13 mouse cellular contexts compared by ENCODE assay signal in the genomic region with DNA sequence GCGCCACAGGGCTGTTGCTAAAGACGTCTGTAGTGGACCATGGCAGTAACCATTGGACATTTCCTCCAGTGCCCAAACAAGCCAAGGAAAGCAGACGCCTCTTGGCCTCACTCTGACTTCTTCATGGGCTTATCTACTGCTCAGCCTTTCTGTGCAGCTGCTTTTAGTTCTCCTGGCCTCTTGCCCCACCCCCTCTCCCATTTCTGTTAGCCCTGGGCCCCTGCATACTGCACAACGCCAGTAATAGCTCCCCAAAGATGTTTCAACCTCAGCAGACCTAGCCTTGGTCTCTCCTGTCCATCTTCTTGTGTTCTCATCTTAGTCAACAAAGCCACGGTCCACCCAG. TPM values are rescaled to one million over a fixed set of nuclear protein-coding genes. Genes with fewer than 3 reads are reported as not detected.
DNase-seq lines count a peak whose midpoint lies in the region; ATAC-seq and TF ChIP-seq lines count a peak whose summit lies in the region.
"Had no signal": no experiment of that assay in that cellular context is flagged by ENCODE, and none has a peak within 500 bp of the region (broad histone marks: within the 10 kb centered on the region; RNA-seq: fewer than 3 reads in every experiment).

No protein-coding gene starts in this region.

- H3K9ac ChIP-seq in heart, adult 2 months (ENCODE audit: low read depth, low read length), result peak overlapping the region; percentile 8; the same call in 1 of the 2 replicates
- H3K9ac ChIP-seq in limb, embryonic 12.5 days (replicated peaks), result no peak overlapping the region
- peak overlapping the region; percentile 92 for H3K9ac ChIP-seq in liver, embryonic 16.5 days (ENCODE audit: low read depth, low read length)
- H3K9ac ChIP-seq: forebrain, embryonic 15.5 days; hindbrain, embryonic 15.5 days; neural tube, embryonic 13.5 days had no signal

- intact Hi-C loops in heart, adult 2 months (cut with DNase I), result loop anchor here (5.0 kb wide), 1 partner anchor 75 kb away; no protein-coding TSS in a partner anchor

- peak overlapping the region; percentile 97 for H3K27ac ChIP-seq in heart, adult 2 months
- H3K27ac ChIP-seq in limb, embryonic 12.5 days, result no peak overlapping the region
- no peak overlapping the region for H3K27ac ChIP-seq in limb, embryonic 10.5 days
- peak overlapping the region; percentile 98 for H3K27ac ChIP-seq in liver, embryonic 16.5 days (ENCODE audit: low read length)
- H3K27ac ChIP-seq in thymus, adult 2 months (ENCODE audit: control insufficient read depth, insufficient read depth, low read length), result no peak overlapping the region
- H3K27ac ChIP-seq: forebrain, embryonic 15.5 days; hindbrain, embryonic 15.5 days; neural tube, embryonic 13.5 days had no signal

- H3K4me2 ChIP-seq in limb, embryonic 12.5 days, result peak overlapping the region; percentile 15; the same call in 1 of the 2 replicates
- H3K4me2 ChIP-seq in liver, embryonic 16.5 days (ENCODE audit: low read depth, low read length), result peak overlapping the region; percentile 80
- H3K4me2 ChIP-seq: forebrain, embryonic 15.5 days; hindbrain, embryonic 15.5 days; neural tube, embryonic 13.5 days had no signal

- WGBS in heart, adult 2 months, result 39% methylated on average over 5 of the region's 5 CpGs
- WGBS in limb, embryonic 12.5 days, result 42% methylated on average over 5 of the region's 5 CpGs
- 63% methylated on average over 5 of the region's 5 CpGs for WGBS in limb, embryonic 10.5 days
- WGBS in liver, embryonic 16.5 days (ENCODE audit: insufficient replicate concordance), result 16% methylated on average over 5 of the region's 5 CpGs
- WGBS in thymus, adult 2 months, result 82% methylated on average over 5 of the region's 5 CpGs

- H3K4me3 ChIP-seq in heart, adult 2 months, result no peak overlapping the region
- H3K4me3 ChIP-seq in limb, embryonic 12.5 days (replicated peaks), result no peak overlapping the region
- no peak overlapping the region for H3K4me3 ChIP-seq in limb, embryonic 10.5 days
- peak overlapping the region; percentile 93 for H3K4me3 ChIP-seq in liver, embryonic 16.5 days (ENCODE audit: low read depth, low read length)
- no peak overlapping the region for H3K4me3 ChIP-seq in thymus, adult 2 months (ENCODE audit: control insufficient read depth, insufficient read depth, low read length)
- H3K4me3 ChIP-seq: forebrain, embryonic 15.5 days; hindbrain, embryonic 15.5 days; neural tube, embryonic 13.5 days had no signal

- no peak for DNase-seq in heart, adult 2 months
- DNase-seq in heart, adult 9 months (ENCODE audit: low spot score in 2 of 2), result no peak
- DNase-seq in limb, embryonic 10.5 days (ENCODE audit: low spot score), result no peak
- DNase-seq in c-Kit-positive CD71-positive TER-119-positive erythroid progenitor cells, embryonic 14.5 days (ENCODE audit: low spot score), result peak; percentile 68
- DNase-seq in thymus, adult 2 months, result no peak
- no peak for DNase-seq in adipocyte (ENCODE audit: low spot score)
- DNase-seq: left cerebral cortex, postnatal 4 days; right cerebral cortex, postnatal 14 days had no signal

- H3K79me2 ChIP-seq in heart, adult 2 months (replicated peaks; ENCODE audit: control insufficient read depth, insufficient read depth, low read length), result no peaks in the 10 kb centered on the region

- H3K27me3 ChIP-seq in heart, adult 2 months (ENCODE audit: control insufficient read depth, insufficient read depth, low read length), result no peaks in the 10 kb centered on the region
- H3K27me3 ChIP-seq in limb, embryonic 12.5 days, result peaks cover 66% of the 10 kb centered on the region
- peaks cover 61% of the 10 kb centered on the region for H3K27me3 ChIP-seq in limb, embryonic 10.5 days (ENCODE audit: low read depth, poor library complexity, severe bottlenecking)
- peaks cover 12% of the 10 kb centered on the region; the same call in 1 of the 2 replicates for H3K27me3 ChIP-seq in liver, embryonic 16.5 days (ENCODE audit: control insufficient read depth, insufficient read depth, low read depth, low read length)
- H3K27me3 ChIP-seq in thymus, adult 2 months (ENCODE audit: control insufficient read depth, insufficient read depth, low read length), result peaks cover 13% of the 10 kb centered on the region

- no peaks in the 10 kb centered on the region for H3K36me3 ChIP-seq in heart, adult 2 months (ENCODE audit: control insufficient read depth, insufficient read depth, low read length)
- H3K36me3 ChIP-seq in limb, embryonic 12.5 days, result no peaks in the 10 kb centered on the region
- no peaks in the 10 kb centered on the region for H3K36me3 ChIP-seq in limb, embryonic 10.5 days
- peaks cover 26% of the 10 kb centered on the region for H3K36me3 ChIP-seq in liver, embryonic 16.5 days (ENCODE audit: control insufficient read depth, insufficient read depth)
- no peaks in the 10 kb centered on the region for H3K36me3 ChIP-seq in thymus, adult 2 months (ENCODE audit: control insufficient read depth, insufficient read depth, low read length)
- H3K36me3 ChIP-seq: forebrain, embryonic 15.5 days; hindbrain, embryonic 15.5 days; neural tube, embryonic 13.5 days had no signal

- TF ChIP-seq POLR2A in heart, adult 2 months (IDR thresholded peaks at IDR 0.05; ENCODE audit: insufficient read depth, low read depth, low read length), result no peak
- no peak for TF ChIP-seq POLR2A in thymus, adult 2 months (IDR thresholded peaks at IDR 0.05; ENCODE audit: control insufficient read depth, extremely low read depth, insufficient read depth, low read length, poor library complexity)

- no peak for ATAC-seq in limb, embryonic 12.5 days (ENCODE audit: insufficient number of reproducible peaks, insufficient read depth, low FRiP score, low TSS enrichment, low read depth)
- peak; percentile 42 for ATAC-seq in liver, embryonic 16.5 days (ENCODE audit: low read depth)
- ATAC-seq: forebrain, embryonic 15.5 days had no signal

- H3K4me1 ChIP-seq in heart, adult 2 months (ENCODE audit: control insufficient read depth, insufficient read depth, low read length), result peaks cover 9% of the 10 kb centered on the region
- H3K4me1 ChIP-seq in limb, embryonic 12.5 days (replicated peaks), result peaks cover 38% of the 10 kb centered on the region
- peaks cover 33% of the 10 kb centered on the region for H3K4me1 ChIP-seq in limb, embryonic 10.5 days
- H3K4me1 ChIP-seq in liver, embryonic 16.5 days (ENCODE audit: control insufficient read depth, low read depth, low read length), result peaks cover 30% of the 10 kb centered on the region
- peaks cover 11% of the 10 kb centered on the region for H3K4me1 ChIP-seq in thymus, adult 2 months (replicated peaks; ENCODE audit: control insufficient read depth, insufficient read depth, low read length)

- no peak for TF ChIP-seq CTCF in heart, adult 2 months (IDR thresholded peaks at IDR 0.05)
- no peak for TF ChIP-seq CTCF in thymus, adult 2 months (IDR thresholded peaks at IDR 0.05; ENCODE audit: borderline replicate concordance, control insufficient read depth, extremely low read depth, insufficient read depth, low read length, poor library complexity)

- no peak for TF ChIP-seq EP300 in heart, adult 2 months (IDR thresholded peaks at IDR 0.05; ENCODE audit: insufficient read depth, low read depth, low read length)

- H3K9me3 ChIP-seq in limb, embryonic 12.5 days, result no peaks in the 10 kb centered on the region
- no peaks in the 10 kb centered on the region for H3K9me3 ChIP-seq in limb, embryonic 10.5 days (replicated peaks)
- no peaks in the 10 kb centered on the region for H3K9me3 ChIP-seq in liver, embryonic 16.5 days (replicated peaks; ENCODE audit: control insufficient read depth, low read length)
- H3K9me3 ChIP-seq: forebrain, embryonic 15.5 days; hindbrain, embryonic 15.5 days; neural tube, embryonic 13.5 days had no signal

RNA-seq across cellular contexts. Expression of gene Tmod1, which starts 3.7 kb away (rescaled TPM):
- total RNA-seq in heart, adult 2 months (2021), result 100 to 1,000 TPM; 250 to 264 TPM
- polyA plus RNA-seq in heart, adult 2 months (2012; rRNA removed), result 142 and 220 TPM in 2 replicates
- polyA plus RNA-seq in limb, embryonic 12.5 days (2016; fragmentation: Nextera tagmentation; extraction: Ambion mirVana), result 4.8 and 5.1 TPM in 2 replicates
- polyA plus RNA-seq in limb, embryonic 10.5 days (2016; fragmentation: Nextera tagmentation; extraction: Ambion mirVana), result 2.0 TPM in 2 replicates
- polyA plus RNA-seq in liver, embryonic 16.5 days (2015; fragmentation: Nextera tagmentation; extraction: Ambion mirVana), result 50.0 and 52.5 TPM in 2 replicates
- 0.92 and 3.6 TPM in 2 replicates for polyA plus RNA-seq in thymus, adult 2 months (2012; rRNA removed)

Comparison
In these comparisons a context has a peak if more than half of its experiments do, and no peak if none do; other contexts are left out.
1. H3K27ac ChIP-seq: peak in heart, adult 2 months (single experiment) and liver, embryonic 16.5 days (single experiment); none in limb, embryonic 12.5 days (single experiment), limb, embryonic 10.5 days (single experiment) and thymus, adult 2 months (single experiment).